Mouse (Mus musculus): Measurements from ENCODE around the gene Cacna1d.

- TF ChIP-seq CTCF (IDR thresholded peaks at IDR 0.05; ENCODE audit: low read depth) (no peak), EP300 (IDR thresholded peaks at IDR 0.05; ENCODE audit: low read depth) (no peak)
Observed at GRCm38 (mm10) chr14:30172821-30173755, 318.2 kb downstream of the Cacna1d start.

Data from heart, postnatal 0 days (tissue).